ENCODE assay signal across 28 mouse cellular contexts in the genomic region with DNA sequence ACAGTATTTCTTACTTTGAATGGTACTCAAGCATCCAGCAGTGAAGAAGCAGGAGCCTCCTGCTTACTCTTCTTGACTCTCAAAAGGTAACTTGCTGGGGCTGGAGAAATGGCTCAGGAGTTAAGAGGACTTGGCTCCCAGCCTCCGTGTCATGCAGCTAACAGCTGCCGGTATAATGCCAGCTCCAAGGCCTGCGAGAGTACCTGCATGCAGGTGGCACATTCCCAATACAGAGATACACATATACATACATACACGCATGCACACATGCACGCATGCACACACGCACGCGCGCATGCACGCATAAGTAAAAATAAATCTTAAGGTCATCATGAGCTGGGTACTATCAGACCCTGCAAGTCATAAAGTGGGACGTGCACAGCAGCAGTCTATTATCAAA.
"Had no signal": no experiment of that assay in that cellular context is flagged by ENCODE, and none has a peak within 500 bp of the region (broad histone marks: within the 10 kb centered on the region; RNA-seq: fewer than 3 reads in every experiment).

No protein-coding gene starts in this region.

- H3K4me1 ChIP-seq: embryonic facial prominence, embryonic 10.5 days; embryonic facial prominence, embryonic 12.5 days; embryonic facial prominence, embryonic 13.5 days; embryonic facial prominence, embryonic 15.5 days; forebrain, embryonic 10.5 days; forebrain, embryonic 12.5 days; forebrain, embryonic 13.5 days; forebrain, embryonic 15.5 days had no signal

- H3K27me3 ChIP-seq: embryonic facial prominence, embryonic 12.5 days; embryonic facial prominence, embryonic 13.5 days; embryonic facial prominence, embryonic 15.5 days; forebrain, embryonic 12.5 days; forebrain, embryonic 13.5 days; forebrain, embryonic 15.5 days had no signal

- H3K9me3 ChIP-seq: embryonic facial prominence, embryonic 10.5 days; embryonic facial prominence, embryonic 12.5 days; embryonic facial prominence, embryonic 13.5 days; embryonic facial prominence, embryonic 15.5 days; forebrain, embryonic 12.5 days; forebrain, embryonic 13.5 days; forebrain, embryonic 15.5 days had no signal

- H3K27ac ChIP-seq: embryonic facial prominence, embryonic 10.5 days; embryonic facial prominence, embryonic 12.5 days; embryonic facial prominence, embryonic 13.5 days; embryonic facial prominence, embryonic 15.5 days; forebrain, embryonic 10.5 days; forebrain, embryonic 12.5 days; forebrain, embryonic 13.5 days; forebrain, embryonic 15.5 days; gastrocnemius, adult 2 months; heart, adult 2 months had no signal

- H3K36me3 ChIP-seq: embryonic facial prominence, embryonic 10.5 days; embryonic facial prominence, embryonic 12.5 days; embryonic facial prominence, embryonic 13.5 days; embryonic facial prominence, embryonic 15.5 days; forebrain, embryonic 10.5 days; forebrain, embryonic 12.5 days; forebrain, embryonic 15.5 days had no signal

- DNase-seq: cerebellum, adult 2 months; cerebellum, adult 8-10 months; cerebellum, adult 9-10 months; cerebellum, adult 9-11 months; cerebellum, postnatal 10 days; cerebellum, postnatal 14 days; cerebellum, postnatal 25 days; cerebellum, postnatal 36 days; embryo, embryonic 11 days; forebrain, postnatal 0 days; gastrocnemius, adult 2 months; gastrocnemius, postnatal 10 days; gastrocnemius, postnatal 14 days; gastrocnemius, postnatal 25 days; gastrocnemius, postnatal 36 days; heart, adult 18-20 months; heart, adult 2 months had no signal

- H3K4me3 ChIP-seq: embryonic facial prominence, embryonic 10.5 days; embryonic facial prominence, embryonic 12.5 days; embryonic facial prominence, embryonic 13.5 days; embryonic facial prominence, embryonic 15.5 days; erythroblast, embryonic 14.5 days; forebrain, embryonic 10.5 days; forebrain, embryonic 12.5 days; forebrain, embryonic 13.5 days; forebrain, embryonic 15.5 days; gastrocnemius, adult 2 months; heart, adult 2 months had no signal

- ATAC-seq: forebrain, embryonic 13.5 days; forebrain, embryonic 14.5 days; forebrain, embryonic 15.5 days; forebrain, embryonic 16.5 days; forebrain, postnatal 0 days had no signal
